Mouse (Mus musculus) inflammation-experienced regulatory T-cells, adult 16 weeks (primary cell): Measurements from ENCODE around the gene 1700007K13Rik. TPM values are rescaled to one million over a fixed set of nuclear protein-coding genes. Genes with fewer than 3 reads are reported as not detected.

Source experiments
- polyA plus RNA-seq: library from polyadenylated mRNA; unstranded; fragments of 100-300 nt; shearing (Covaris generic); gene quantifications from one replicate; pipeline ENCODE4 v1.2.1, GENCODE M21; 2017

Gene 1700007K13Rik
- not detected for polyA plus RNA-seq

DNA sequence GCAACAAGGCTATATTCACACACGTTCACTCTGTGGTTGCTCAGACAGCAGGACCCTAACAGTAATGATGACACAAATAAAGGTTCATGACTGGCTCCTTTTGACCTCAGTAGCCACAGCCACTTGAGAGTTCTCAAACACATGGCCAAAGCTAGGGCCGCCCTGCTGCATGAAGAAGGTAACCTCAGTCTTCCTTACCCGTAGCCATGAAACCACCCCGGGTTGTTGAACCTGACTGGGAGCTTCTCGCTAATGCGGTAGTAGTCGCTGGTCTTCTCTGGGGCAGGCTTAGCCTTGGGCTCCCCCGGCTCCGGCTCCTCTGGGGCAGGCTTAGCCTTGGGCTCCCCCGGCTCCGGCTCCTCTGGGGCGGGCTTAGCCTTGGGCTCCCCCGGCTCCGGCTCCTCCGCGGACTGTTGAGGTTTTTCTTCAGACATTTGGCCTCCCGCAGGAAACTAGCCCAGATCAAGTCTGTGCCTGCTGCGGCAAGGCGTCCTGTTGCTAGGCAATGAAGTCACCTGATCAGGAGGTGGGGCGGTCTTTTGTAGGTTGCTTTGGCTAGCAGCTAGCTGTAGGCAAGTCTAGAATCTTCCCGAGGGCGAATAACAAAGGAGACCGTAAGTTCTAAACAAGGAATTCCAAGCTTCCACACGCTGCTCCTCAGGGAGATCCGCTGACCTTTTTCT lies at the start of gene 1700007K13Rik:
1700007K13Rik (minus strand) TSS at position 497 of the 683 bp plus-strand sequence.

DNA sequence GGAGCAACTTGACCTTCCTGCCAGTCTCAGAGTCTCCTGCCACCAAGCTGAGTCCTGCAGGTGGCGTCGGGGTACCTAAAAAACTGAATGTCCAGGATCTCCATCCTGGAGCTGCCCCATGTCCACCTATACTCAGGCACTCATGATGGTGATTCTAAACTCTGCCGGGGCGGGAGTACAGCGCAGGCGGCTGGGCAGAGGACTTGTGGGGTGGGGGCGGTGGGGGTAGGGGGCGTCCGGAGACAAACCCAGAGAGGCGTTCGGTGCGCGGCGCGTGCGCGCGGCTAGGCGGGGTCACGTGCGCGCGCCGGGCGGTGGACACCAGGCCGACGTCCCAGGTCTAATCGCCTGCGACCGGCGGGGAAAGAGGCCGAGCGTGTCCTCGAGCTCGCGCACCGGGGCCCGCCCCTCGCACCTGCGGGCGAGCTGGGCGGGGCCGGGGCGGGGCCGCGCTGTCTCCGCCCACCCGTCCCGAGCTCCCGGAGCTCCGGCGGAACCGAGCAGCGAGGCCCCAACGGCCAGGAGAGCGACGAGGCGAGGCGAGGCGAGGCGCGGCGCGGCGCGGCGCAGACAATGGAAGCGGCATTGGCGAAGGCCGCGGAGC lies 46.8 kb upstream of the 1700007K13Rik start, which contains the start of gene Ralgds:
Ralgds (plus strand) TSS at position 328 of the 604 bp plus-strand sequence.

DNA sequence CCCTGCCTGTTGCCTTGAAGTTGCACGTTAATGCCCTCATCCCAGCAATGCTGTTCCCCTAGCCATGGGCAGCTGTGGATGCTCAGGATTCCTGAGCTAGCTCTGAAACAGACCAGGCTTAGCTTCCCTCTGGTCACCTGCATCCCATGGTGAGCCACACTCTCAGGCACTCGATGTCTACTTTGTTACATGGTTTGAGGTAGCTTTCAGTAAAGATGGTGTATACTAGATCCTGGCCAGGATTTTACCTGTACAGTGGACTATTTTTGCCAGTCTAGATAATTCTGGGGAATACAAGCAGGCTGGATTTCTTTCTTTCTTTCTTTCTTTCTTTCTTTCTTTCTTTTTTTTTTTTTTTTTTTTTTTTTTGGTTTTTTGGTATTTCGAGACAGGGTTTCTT lies 39.7 kb upstream of the 1700007K13Rik start, which contains the start of gene Gm10134:
Gm10134 (plus strand) TSS at position 301 of the 400 bp plus-strand sequence.

DNA sequence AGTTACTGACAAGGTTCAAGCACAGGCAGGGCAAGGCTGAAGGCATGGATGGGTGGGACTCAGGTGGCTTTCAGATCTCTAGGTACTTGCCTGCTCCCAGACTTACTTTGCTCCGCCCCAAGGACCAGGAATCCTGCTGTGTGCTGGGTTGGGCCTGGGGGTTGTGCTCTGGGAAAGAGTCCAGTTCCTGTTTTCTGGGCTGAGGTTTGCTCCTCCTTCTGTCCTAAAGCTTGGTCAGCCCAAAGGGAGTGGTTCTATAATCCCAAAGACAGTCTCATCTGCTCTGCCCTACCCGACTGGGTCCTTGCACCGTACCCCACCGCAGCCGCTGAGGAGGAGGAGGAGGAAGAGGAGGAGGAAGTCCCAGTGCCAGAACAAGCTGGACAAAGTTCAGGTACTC lies 30.5 kb upstream of the 1700007K13Rik start, which contains the start of gene Gbgt1:
Gbgt1 (plus strand) TSS at position 221 of the 400 bp plus-strand sequence.

DNA sequence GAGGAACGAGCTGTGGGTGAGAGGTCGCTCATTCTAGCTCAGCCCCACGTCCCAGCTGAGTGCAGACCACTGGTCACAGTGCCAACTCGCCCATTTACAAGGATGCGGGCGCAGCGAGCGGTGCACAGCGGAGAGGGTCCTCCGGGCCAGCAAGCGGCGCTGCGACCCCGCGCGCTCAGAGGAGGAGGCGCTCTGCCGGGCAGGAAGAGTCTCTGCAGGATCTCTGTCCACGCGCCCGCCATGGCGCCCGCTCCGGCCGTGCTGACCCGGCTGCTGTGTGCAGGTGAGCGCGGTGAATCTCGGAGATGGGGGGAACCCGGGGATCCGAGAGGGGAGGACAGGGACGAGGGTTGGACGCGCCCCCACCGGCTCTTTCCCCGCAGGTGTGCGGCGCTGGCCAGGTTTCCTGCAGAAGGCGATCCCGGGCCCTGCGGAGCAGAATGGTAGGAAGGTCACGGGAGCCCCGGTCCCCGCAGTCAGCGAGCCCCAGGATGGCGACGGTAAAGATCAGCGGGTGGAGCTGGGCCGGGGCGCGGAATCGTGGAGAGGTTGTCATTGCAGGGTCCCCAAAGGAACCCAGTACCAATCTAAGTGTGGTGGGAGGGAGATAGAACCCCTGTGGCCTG lies 1.8 kb upstream of the 1700007K13Rik start, which contains the start of gene Mrps2:
Mrps2 (plus strand) TSS at position 207 of the 626 bp plus-strand sequence.

DNA sequence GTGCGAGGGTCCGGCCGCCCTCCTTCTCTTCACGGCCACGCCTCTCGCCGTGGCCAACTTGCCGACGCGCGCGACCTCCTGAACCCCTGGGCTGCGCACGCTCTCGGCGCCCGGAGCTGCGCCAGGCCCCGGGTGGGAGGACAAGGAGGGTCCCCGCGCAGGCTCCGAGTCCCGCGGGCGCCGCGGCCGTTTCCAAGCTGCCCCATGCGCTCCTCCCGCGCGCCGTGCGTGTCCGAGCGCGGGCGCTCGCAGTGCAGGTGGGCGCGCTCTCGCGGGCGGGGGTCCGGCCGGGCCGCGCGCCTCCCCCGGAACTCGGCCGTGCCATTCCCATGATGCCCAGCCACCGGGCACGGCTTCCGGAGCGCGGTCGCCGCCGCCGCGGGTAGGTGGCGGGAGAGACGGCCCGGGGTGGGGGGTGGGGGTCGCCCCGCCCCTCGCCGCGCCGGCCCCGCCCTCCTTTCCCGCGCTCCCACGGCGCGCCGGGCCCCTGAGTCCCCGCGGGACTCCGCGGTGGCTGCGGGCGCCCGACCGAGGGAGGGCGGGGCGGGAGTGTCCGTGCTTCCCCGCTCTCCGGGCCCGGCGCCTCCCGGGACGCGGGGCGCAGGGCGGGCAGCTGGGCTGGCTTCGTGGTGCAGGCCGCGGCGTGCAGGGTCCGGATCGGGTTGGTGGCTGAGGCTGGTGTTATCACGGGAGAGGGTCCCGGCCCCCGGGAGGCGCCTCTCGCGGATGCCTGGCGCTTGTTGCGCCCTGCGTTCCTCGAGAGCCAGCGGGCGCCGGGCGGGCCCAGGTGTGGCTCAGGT lies 19.4 kb downstream of the 1700007K13Rik start, which contains the start of gene Ppp1r26:
Ppp1r26 (plus strand) TSS at position 286 of the 800 bp plus-strand sequence.

Other genes with a start within 250 kb of the 1700007K13Rik start
- 0.09 TPM for gene Ppp1r26, start 19.5 kb downstream of the 1700007K13Rik start, polyA plus RNA-seq
- gene Mrps2, start 1.7 kb upstream of the 1700007K13Rik start, polyA plus RNA-seq: 39.9 TPM
- gene Gbgt1, start 30.6 kb upstream of the 1700007K13Rik start, polyA plus RNA-seq: not detected
- not detected for gene Gm10134, start 39.8 kb upstream of the 1700007K13Rik start, polyA plus RNA-seq
- gene Ralgds, start 46.8 kb upstream of the 1700007K13Rik start, polyA plus RNA-seq: 7.2 TPM
- not detected for gene Cel, start 97.1 kb upstream of the 1700007K13Rik start, polyA plus RNA-seq
- 32.6 TPM for gene Gtf3c5, start 117.4 kb upstream of the 1700007K13Rik start, polyA plus RNA-seq
- gene Gfi1b, start 155.7 kb upstream of the 1700007K13Rik start, polyA plus RNA-seq: not detected
- 41.6 TPM for gene Tsc1, start 174.9 kb upstream of the 1700007K13Rik start, polyA plus RNA-seq
- not detected for gene Spaca9, start 233.4 kb upstream of the 1700007K13Rik start, polyA plus RNA-seq
- gene Ak8, start 233.8 kb upstream of the 1700007K13Rik start, polyA plus RNA-seq: not detected